In genomic region chr12:79598901-79599300, GRCm38 (mm10) we compare ENCODE assay signal across 9 mouse cellular contexts.
DNase-seq lines count a peak whose midpoint lies in the region; ATAC-seq and TF ChIP-seq lines count a peak whose summit lies in the region.
"Had no signal": no experiment of that assay in that cellular context is flagged by ENCODE, and none has a peak within 500 bp of the region (broad histone marks: within the 10 kb centered on the region; RNA-seq: fewer than 3 reads in every experiment).

No protein-coding gene starts in this region.

- H3K4me2 ChIP-seq in kidney, embryonic 14.5 days (replicated peaks; ENCODE audit: low read depth, low read length): no peak overlapping the region
- H3K4me2 ChIP-seq in myocyte (ENCODE audit: low read depth): peak overlapping the region; percentile 62
- H3K4me2 ChIP-seq: hindbrain, embryonic 12.5 days; liver, embryonic 12.5 days had no signal

- ATAC-seq in kidney, embryonic 14.5 days (ENCODE audit: low FRiP score, low TSS enrichment): no peak
- ATAC-seq: liver, embryonic 12.5 days had no signal

- no peaks in the 10 kb centered on the region for H3K79me2 ChIP-seq in myocyte (ENCODE audit: control insufficient read depth, insufficient read depth)

- H3K4me3 ChIP-seq in kidney, embryonic 14.5 days (ENCODE audit: low read length): no peak overlapping the region
- H3K4me3 ChIP-seq in myocyte: no peak overlapping the region
- H3K4me3 ChIP-seq: hindbrain, embryonic 12.5 days; liver, embryonic 12.5 days had no signal

- H3K4me1 ChIP-seq in kidney, embryonic 14.5 days (ENCODE audit: control insufficient read depth, insufficient read depth, low read length): peaks cover 16% of the 10 kb centered on the region; the same call in 1 of the 2 replicates
- H3K4me1 ChIP-seq: hindbrain, embryonic 12.5 days had no signal

- no peak overlapping the region for H3ac ChIP-seq in myocyte (ENCODE audit: control insufficient read depth, insufficient read length)

- WGBS in kidney, embryonic 14.5 days: 23% methylated on average over 2 of the region's 2 CpGs

- no peak for TF ChIP-seq POLR2A in myocyte (IDR thresholded peaks at IDR 0.05; ENCODE audit: insufficient read length, low read depth)

- H3K27ac ChIP-seq in kidney, embryonic 14.5 days (ENCODE audit: low read depth, low read length): peak overlapping the region; percentile 39; the same call in 1 of the 2 replicates
- H3K27ac ChIP-seq: hindbrain, embryonic 12.5 days; liver, embryonic 12.5 days had no signal

- no peaks in the 10 kb centered on the region for H3K36me3 ChIP-seq in kidney, embryonic 14.5 days (ENCODE audit: control insufficient read depth, insufficient read depth, low read length)
- H3K36me3 ChIP-seq in myocyte (ENCODE audit: control insufficient read depth, insufficient read depth): no peaks in the 10 kb centered on the region
- H3K36me3 ChIP-seq: hindbrain, embryonic 12.5 days; liver, embryonic 12.5 days had no signal

- peak; percentile 62 for DNase-seq in kidney, adult 11 months
- DNase-seq in kidney, postnatal 4 days: no peak
- DNase-seq in fat pad, adult 2 months (ENCODE audit: extremely low read depth, low read depth, low spot score): peak; percentile 91
- no peak for DNase-seq in urinary bladder, postnatal 14 days (ENCODE audit: low spot score)
- no peak for DNase-seq in layer of hippocampus, adult 18-20 months (ENCODE audit: low spot score in 2 of 2)

- H3K27me3 ChIP-seq in kidney, embryonic 14.5 days (ENCODE audit: control insufficient read depth, insufficient read depth, low read length): no peaks in the 10 kb centered on the region
- no peaks in the 10 kb centered on the region for H3K27me3 ChIP-seq in myocyte (ENCODE audit: control insufficient read depth, insufficient read depth, insufficient read length)
- H3K27me3 ChIP-seq: hindbrain, embryonic 12.5 days; liver, embryonic 12.5 days had no signal

- H3K9ac ChIP-seq in kidney, embryonic 14.5 days (ENCODE audit: low read depth, low read length): no peak overlapping the region
- H3K9ac ChIP-seq: hindbrain, embryonic 12.5 days; liver, embryonic 12.5 days had no signal

- no peaks in the 10 kb centered on the region for H3K9me3 ChIP-seq in kidney, embryonic 14.5 days (ENCODE audit: control insufficient read depth, low read length)
- H3K9me3 ChIP-seq: hindbrain, embryonic 12.5 days; liver, embryonic 12.5 days had no signal

TF ChIP-seq in myocyte, 11 proteins besides CTCF, POLR2A, EP300 and RAD21:
- TF ChIP-seq TCF12 (IDR thresholded peaks at IDR 0.05; ENCODE audit: insufficient read depth, poor library complexity, severe bottlenecking): no peak
- peak in 1 of 3 experiments; percentile 1 for TF ChIP-seq MYOG (IDR thresholded peaks at IDR 0.05; ENCODE audit: control insufficient read depth in 1 of 3, insufficient read depth in 1 of 3, insufficient read length in 2 of 3, low read depth in 2 of 3)
- peak; percentile 16 to 64 (median 57) for TF ChIP-seq MYOD1 (IDR thresholded peaks at IDR 0.05; ENCODE audit: control insufficient read depth in 1 of 3, insufficient read length in 2 of 3, low read depth in 2 of 3)
- peak; percentile 88; the same call in 1 of the 2 replicates for TF ChIP-seq CEBPB (IDR thresholded peaks at IDR 0.05; ENCODE audit: insufficient read depth, poor library complexity, severe bottlenecking)

Comparison
In these comparisons a context has a peak if more than half of its experiments do, and no peak if none do; other contexts are left out.
1. DNase-seq: peak in kidney, adult 11 months (single experiment) and fat pad, adult 2 months (single experiment); none in kidney, postnatal 4 days (0 of 2), urinary bladder, postnatal 14 days (single experiment) and layer of hippocampus, adult 18-20 months (0 of 2).